Mouse (Mus musculus) ES-Bruce4 (cell line): Measurements from ENCODE around the gene Dtx2.

Experiments used
- CTCF ChIP-seq: IDR thresholded peaks from one replicate; pipeline ENCODE4 v1.8.1; 2011; ENCODE audit warnings: low read depth, low read length
- EP300 ChIP-seq: IDR thresholded peaks from 2 replicates; pipeline ENCODE4 v1.6.1; 2011; ENCODE audit warnings: low read depth, low read length; ENCODE audit not compliant: insufficient read depth
- POLR2A ChIP-seq: IDR thresholded peaks from one replicate; pipeline ENCODE4 v1.8.1; 2011; ENCODE audit warnings: low read length; ENCODE audit not compliant: insufficient read depth

DNA sequence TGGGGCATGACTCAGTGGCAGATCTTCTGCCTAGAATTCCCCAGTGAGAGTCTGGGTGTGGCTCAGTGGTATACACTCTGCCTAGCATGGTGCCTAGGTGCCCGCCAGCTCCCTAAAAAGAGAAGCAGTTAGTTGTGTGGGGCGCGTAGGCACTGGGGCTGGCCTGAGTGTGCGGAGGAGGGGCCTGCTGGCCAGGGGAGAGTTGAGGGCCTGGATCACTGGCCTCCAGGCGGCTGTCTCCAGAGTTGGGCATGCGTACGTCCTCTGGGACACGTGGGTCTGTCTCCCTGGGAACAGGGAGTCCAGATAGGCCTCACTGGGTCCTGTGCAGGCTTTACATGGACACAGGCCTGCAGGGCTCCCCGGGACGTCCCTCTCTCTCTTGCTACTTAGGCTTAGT is 20.3 kb downstream of the Dtx2 start:
- TF ChIP-seq EP300, result no peak
- no peak for TF ChIP-seq CTCF
- no peak for TF ChIP-seq POLR2A
